Mouse (Mus musculus) cerebellum, adult 2 months (tissue): ENCODE results near the gene 2810408A11Rik. TPM values are rescaled to one million over a fixed set of nuclear protein-coding genes. Genes with fewer than 3 reads are reported as not detected.
"Not testable (repeated sequence)": the region's sequence is repeated elsewhere in the genome, so short reads cannot be mapped to it uniquely, and the experiment has no call there.

Experiments used
- DNase-seq, 2 experiments: peaks; one replicate each; pipeline ENCODE4 v3.0.0; 2021
- H3K27ac ChIP-seq: fragments of 200-500 bp; 2 replicates; pipeline ENCODE4 v1.5.1; 2012; ENCODE audit warnings: low read length, control low read depth, inconsistent platforms; ENCODE audit not compliant: insufficient read depth
- H3K27me3 ChIP-seq: fragments of 200-500 bp; 2 replicates; pipeline ENCODE4 v1.6.1; 2012; ENCODE audit warnings: inconsistent platforms, mild to moderate bottlenecking, low read length, moderate library complexity; ENCODE audit not compliant: control insufficient read depth, insufficient read depth
- H3K4me1 ChIP-seq: fragments of 200-500 bp; 2 replicates; pipeline ENCODE4 v1.6.1; 2011; ENCODE audit warnings: low read length; ENCODE audit not compliant: control insufficient read depth, insufficient read depth
- H3K4me3 ChIP-seq: fragments of 200-500 bp; replicated peaks from 2 replicates; pipeline ENCODE3; 2011; ENCODE audit warnings: mild to moderate bottlenecking, low read depth, low read length, control low read depth; ENCODE audit not compliant: insufficient read depth
- CTCF ChIP-seq: fragments of 200-500 bp; IDR thresholded peaks from 2 replicates; pipeline ENCODE4 v1.5.1; 2011; ENCODE audit warnings: low read depth, mild to moderate bottlenecking, control low read depth, low read length, moderate library complexity, borderline replicate concordance; ENCODE audit not compliant: insufficient read depth
- POLR2A ChIP-seq: fragments of 200-500 bp; IDR thresholded peaks from 2 replicates; pipeline ENCODE4 v1.6.1; 2011; ENCODE audit warnings: low read length, control low read depth, borderline replicate concordance; ENCODE audit not compliant: insufficient read depth
- WGBS: fragments of 180-500 bp; shearing (Covaris S2); methylation state at CpG from one replicate; pipeline ENCODE4 v1.1.7; 2018; 5-methylcytosine and 5-hydroxymethylcytosine counted together
- polyA plus RNA-seq: library from polyadenylated mRNA; depleted of rRNA; stranded (reverse); fragments of >200 nt; gene quantifications from 2 replicates; pipeline ENCODE4 v1.2.3, GENCODE M21; 2012

The 2810408A11Rik gene
- polyA plus RNA-seq, 1 experiment, result 0.36 TPM

DNA sequence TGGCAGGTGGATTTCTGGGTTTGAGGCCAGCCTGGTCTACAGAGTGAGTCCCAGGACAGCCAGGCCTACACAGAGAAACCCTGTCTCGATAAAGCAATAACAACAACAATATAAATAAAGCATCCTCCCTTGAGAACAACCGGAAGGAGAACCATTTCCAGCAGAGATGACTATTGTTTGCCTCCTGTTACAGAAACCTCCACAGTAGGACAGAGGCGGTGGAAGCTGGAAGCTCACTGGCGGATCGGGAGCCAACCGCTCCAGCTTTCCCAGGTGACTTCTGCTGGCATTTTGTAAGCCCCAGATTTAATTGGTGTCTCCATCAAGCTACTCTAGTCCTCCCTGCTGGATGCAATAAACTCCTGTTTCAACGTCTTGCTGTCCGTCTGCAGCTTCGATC, 35.2 kb downstream of the 2810408A11Rik start:
- TF ChIP-seq POLR2A (no peak), CTCF (no peak)
- DNase-seq, result no peak
- no peaks in the 10 kb centered on the region; the same call in 1 of the 2 replicates for H3K27me3 ChIP-seq
- 79% methylated on average over 9 of the region's 9 CpGs for WGBS
- no peak overlapping the region for H3K4me3 ChIP-seq
- no peaks in the 10 kb centered on the region for H3K4me1 ChIP-seq
- H3K27ac ChIP-seq, result no peak overlapping the region

GRCm38 (mm10) chr11:69864138-69864860, 36.5 kb downstream of the 2810408A11Rik start:
- Histone ChIP-seq H3K27ac (no peak overlapping the region), H3K4me1 (no peaks in the 10 kb centered on the region), H3K4me3 (no peak overlapping the region), H3K27me3 (no peaks in the 10 kb centered on the region; the same call in 1 of the 2 replicates)
- DNase-seq, result no peak
- TF ChIP-seq CTCF (no peak), POLR2A (no peak)
- 20% methylated on average over 8 of the region's 8 CpGs for WGBS

GRCm38 (mm10) chr11:69863729-69864128, 37.1 kb downstream of the 2810408A11Rik start:
- not testable (repeated sequence) for DNase-seq, H3K4me1 ChIP-seq, H3K4me3 ChIP-seq, H3K27me3 ChIP-seq, H3K27ac ChIP-seq
- 82% methylated on average over 3 of the region's 3 CpGs for WGBS

GRCm38 (mm10) chr11:69858113-69858998, 42.4 kb downstream of the 2810408A11Rik start, which contains the start of gene Tnk1:
TSS of gene Tnk1 (minus strand) at chr11:69858730.
- H3K27me3 ChIP-seq, result no peaks in the 10 kb centered on the region
- TF ChIP-seq POLR2A (no peak), CTCF (no peak)
- no peak within 1 kb of the TSS for H3K4me3 ChIP-seq
- no peak for DNase-seq
- H3K27ac ChIP-seq, result no peak within 1 kb of the TSS
- H3K4me1 ChIP-seq, result no peaks in the 10 kb centered on the region
- 37% methylated on average over 30 of the region's 30 CpGs for WGBS

- no peaks in the 10 kb centered on the region for H3K4me1 ChIP-seq
- TF ChIP-seq POLR2A (no peak), CTCF (peak; percentile 42; the same call in 1 of the 2 replicates)
- DNase-seq, result peak; percentile 42 to 56
- H3K27me3 ChIP-seq, result no peaks in the 10 kb centered on the region
- H3K4me3 ChIP-seq, result no peak overlapping the region
- H3K27ac ChIP-seq, result no peak overlapping the region
- 23% methylated on average over 16 of the region's 16 CpGs for WGBS
Observed at GRCm38 (mm10) chr11:69855347-69855746, 45.4 kb downstream of the 2810408A11Rik start.

- H3K27me3 ChIP-seq, result no peaks in the 10 kb centered on the region
- DNase-seq, result no peak
- WGBS, result 77% methylated on average over 10 of the region's 10 CpGs
- H3K4me1 ChIP-seq, result no peaks in the 10 kb centered on the region
- H3K4me3 ChIP-seq, result no peak overlapping the region
- TF ChIP-seq CTCF, result no peak
- no peak for TF ChIP-seq POLR2A
- H3K27ac ChIP-seq, result no peak overlapping the region
Observed at GRCm38 (mm10) chr11:69854680-69855079, 46.1 kb downstream of the 2810408A11Rik start.

DNA sequence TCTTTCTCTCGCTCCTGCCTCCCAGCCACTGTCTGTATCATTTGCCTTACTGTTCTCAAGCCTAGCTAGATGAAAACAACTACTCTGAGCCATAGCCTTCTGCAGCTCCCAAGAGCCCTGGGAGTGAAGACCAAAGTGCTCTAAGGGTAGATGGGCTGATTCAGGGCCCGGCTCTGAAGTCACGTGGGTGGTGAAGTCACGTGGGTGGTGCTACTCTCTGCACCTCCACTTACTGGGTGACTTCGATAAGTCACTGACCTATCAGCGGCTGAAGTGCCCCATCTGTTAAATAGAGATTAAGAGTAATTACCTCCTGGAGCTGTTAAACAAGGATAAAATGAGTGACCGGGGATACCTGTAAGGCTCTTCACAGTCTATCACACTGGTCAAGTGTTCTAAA, 46.8 kb downstream of the 2810408A11Rik start:
- H3K27me3 ChIP-seq, result no peaks in the 10 kb centered on the region
- H3K4me3 ChIP-seq, result no peak overlapping the region
- no peak overlapping the region for H3K27ac ChIP-seq
- DNase-seq, result no peak
- H3K4me1 ChIP-seq, result no peaks in the 10 kb centered on the region
- 65% methylated on average over 7 of the region's 7 CpGs for whole genome bisulfite sequencing
- no peak for TF ChIP-seq POLR2A
- no peak for TF ChIP-seq CTCF
